Mouse (Mus musculus) midbrain, embryonic 15.5 days (tissue): Measurements from ENCODE around the gene Cd72. TPM values are rescaled to one million over a fixed set of nuclear protein-coding genes. Genes with fewer than 3 reads are reported as not detected.

Source experiments
- ATAC-seq: fragments of 200-750 bp; cut with Nextera tagmentation; replicated peaks from 2 replicates; pipeline ENCODE4 v1.8.0; 2017; ENCODE audit warnings: moderate TSS enrichment
- H3K27ac ChIP-seq: fragments of 300-500 bp; sonication (generic); 2 replicates; pipeline ENCODE4 v1.5.1; 2015; ENCODE audit warnings: mild to moderate bottlenecking, inconsistent platforms
- H3K27me3 ChIP-seq: fragments of 300-500 bp; sonication (generic); replicated peaks from 2 replicates; pipeline ENCODE4 v1.6.1; 2015; ENCODE audit warnings: inconsistent platforms
- H3K36me3 ChIP-seq: fragments of 300-500 bp; sonication (generic); replicated peaks from 2 replicates; pipeline ENCODE4 v1.6.1; 2015; ENCODE audit warnings: inconsistent platforms
- H3K4me1 ChIP-seq: fragments of 300-500 bp; sonication (generic); 2 replicates; pipeline ENCODE4 v1.6.1; 2015; ENCODE audit warnings: inconsistent platforms
- H3K4me2 ChIP-seq: fragments of 300-500 bp; sonication (generic); 2 replicates; pipeline ENCODE4 v1.6.1; 2015; ENCODE audit warnings: inconsistent platforms, mild to moderate bottlenecking, moderate library complexity
- H3K4me3 ChIP-seq: fragments of 300-500 bp; sonication (generic); 2 replicates; pipeline ENCODE4 v1.5.1; 2015; ENCODE audit warnings: mild to moderate bottlenecking, inconsistent platforms
- H3K9ac ChIP-seq: fragments of 300-500 bp; sonication (generic); 2 replicates; pipeline ENCODE4 v1.6.1; 2015; ENCODE audit warnings: mild to moderate bottlenecking, inconsistent platforms
- H3K9me3 ChIP-seq: fragments of 300-500 bp; sonication (generic); 2 replicates; pipeline ENCODE4 v1.6.1; 2016; ENCODE audit warnings: inconsistent platforms
- WGBS: fragments of 180-500 bp; shearing (Covaris S2); methylation state at CpG from one replicate; pipeline ENCODE4 v1.1.7; 2015; ENCODE audit warnings: mixed read lengths; 5-methylcytosine and 5-hydroxymethylcytosine counted together
- polyA plus RNA-seq: library from polyadenylated mRNA; unstranded; fragments of >200 nt; fragmentation: Nextera tagmentation; extraction: Ambion mirVana; gene quantifications from 2 replicates; pipeline ENCODE4 v1.2.1, GENCODE M21; 2015

Gene Cd72
- 6.0 and 6.6 TPM in 2 replicates for polyA plus RNA-seq

GRCm38 (mm10) chr4:43454041-43454836, at the start of gene Cd72:
TSS of gene Cd72 (minus strand) at chr4:43454628.
- no peak within 1 kb of the TSS for H3K9ac ChIP-seq
- no peaks in the 10 kb centered on the region for H3K9me3 ChIP-seq
- no peak within 1 kb of the TSS for H3K27ac ChIP-seq
- peaks cover 10% of the 10 kb centered on the region for H3K4me1 ChIP-seq
- H3K4me3 ChIP-seq, result peak within 1 kb of the TSS; percentile 5; the same call in 1 of the 2 replicates
- H3K27me3 ChIP-seq, result peaks cover 21% of the 10 kb centered on the region
- ATAC-seq, result 0 out of 2 replicates have a peak, but pooled peaks have one; percentile 24
- H3K36me3 ChIP-seq, result no peaks in the 10 kb centered on the region
- H3K4me2 ChIP-seq, result peak within 1 kb of the TSS; percentile 33
- 34% methylated on average over 20 of the region's 20 CpGs for WGBS

GRCm38 (mm10) chr4:43503506-43503905, 49.1 kb upstream of the Cd72 start:
- Histone ChIP-seq H3K9ac (no peak overlapping the region), H3K4me3 (no peak overlapping the region), H3K27ac (no peak overlapping the region), H3K27me3 (peaks cover 9% of the 10 kb centered on the region), H3K9me3 (no peaks in the 10 kb centered on the region), H3K4me1 (peaks cover 18% of the 10 kb centered on the region), H3K4me2 (no peak overlapping the region), H3K36me3 (no peaks in the 10 kb centered on the region)
- ATAC-seq, result no peak
- 82% methylated on average over 6 of the region's 6 CpGs for WGBS

- 66% methylated on average over 2 of the region's 2 CpGs for WGBS
- H3K4me2 ChIP-seq, result no peak overlapping the region
- H3K9me3 ChIP-seq, result no peaks in the 10 kb centered on the region
- no peak overlapping the region for H3K27ac ChIP-seq
- H3K27me3 ChIP-seq, result peaks cover 9% of the 10 kb centered on the region
- H3K4me3 ChIP-seq, result no peak overlapping the region
- no peak for ATAC-seq
- H3K36me3 ChIP-seq, result no peaks in the 10 kb centered on the region
- H3K9ac ChIP-seq, result no peak overlapping the region
- peaks cover 13% of the 10 kb centered on the region for H3K4me1 ChIP-seq
Observed at GRCm38 (mm10) chr4:43503041-43503440, 48.6 kb upstream of the Cd72 start.

GRCm38 (mm10) chr4:43499407-43500333, 45.2 kb upstream of the Cd72 start, which contains the start of gene Arhgef39:
TSS of gene Arhgef39 (minus strand) at chr4:43499695.
- peak within 1 kb of the TSS; percentile 84 for H3K4me2 ChIP-seq
- no peaks in the 10 kb centered on the region for H3K9me3 ChIP-seq
- H3K36me3 ChIP-seq, result no peaks in the 10 kb centered on the region
- H3K27ac ChIP-seq, result no peak within 1 kb of the TSS
- no peaks in the 10 kb centered on the region for H3K27me3 ChIP-seq
- 6% methylated on average over 50 of the region's 50 CpGs for WGBS
- H3K4me3 ChIP-seq, result peak within 1 kb of the TSS; percentile 53
- H3K9ac ChIP-seq, result peak within 1 kb of the TSS; percentile 50
- ATAC-seq, result peak; percentile 87
- peaks cover 23% of the 10 kb centered on the region for H3K4me1 ChIP-seq

DNA sequence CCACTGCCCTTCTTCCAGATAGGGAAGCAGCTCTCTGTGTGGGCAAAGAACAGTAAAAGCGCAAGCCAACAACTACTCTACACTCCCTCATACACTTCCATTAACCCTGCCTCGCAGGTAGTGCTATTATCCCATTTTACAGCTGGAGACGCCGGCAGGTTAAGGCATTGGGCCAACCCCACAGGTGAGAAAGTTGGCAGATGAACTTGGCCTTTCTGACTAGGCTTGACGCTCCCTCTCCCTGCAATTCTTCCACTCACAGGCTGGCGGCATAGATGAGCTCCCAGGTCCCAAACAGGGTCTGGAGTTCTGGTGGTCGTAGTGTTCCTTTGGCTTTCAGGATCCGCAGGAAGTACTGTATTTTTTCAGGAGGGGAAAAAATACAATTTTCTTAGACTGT, 44.6 kb upstream of the Cd72 start:
- Histone ChIP-seq H3K4me3 (peak overlapping the region; percentile 53), H3K9me3 (no peaks in the 10 kb centered on the region), H3K4me1 (peaks cover 30% of the 10 kb centered on the region), H3K4me2 (peak overlapping the region; percentile 84), H3K9ac (0 out of 2 replicates have a peak overlapping the region, but pooled peaks have one; percentile 50), H3K27me3 (no peaks in the 10 kb centered on the region), H3K36me3 (no peaks in the 10 kb centered on the region), H3K27ac (no peak overlapping the region)
- ATAC-seq, result peak; percentile 32; the same call in 1 of the 2 replicates
- 16% methylated on average over 8 of the region's 8 CpGs for whole genome bisulfite sequencing

- no peak for ATAC-seq
- H3K4me1 ChIP-seq, result peaks cover 32% of the 10 kb centered on the region
- no peaks in the 10 kb centered on the region for H3K9me3 ChIP-seq
- no peak overlapping the region for H3K9ac ChIP-seq
- no peak overlapping the region for H3K4me2 ChIP-seq
- no peak overlapping the region for H3K27ac ChIP-seq
- H3K4me3 ChIP-seq, result no peak overlapping the region
- no peaks in the 10 kb centered on the region for H3K36me3 ChIP-seq
- no peaks in the 10 kb centered on the region for H3K27me3 ChIP-seq
- 88% methylated on average over 4 of the region's 4 CpGs for WGBS
Observed at GRCm38 (mm10) chr4:43497946-43498345, 43.5 kb upstream of the Cd72 start.

GRCm38 (mm10) chr4:43497405-43497804, 43.0 kb upstream of the Cd72 start:
- ATAC-seq, result no peak
- H3K27me3 ChIP-seq, result no peaks in the 10 kb centered on the region
- H3K9ac ChIP-seq, result no peak overlapping the region
- no peaks in the 10 kb centered on the region for H3K9me3 ChIP-seq
- H3K36me3 ChIP-seq, result no peaks in the 10 kb centered on the region
- peaks cover 32% of the 10 kb centered on the region for H3K4me1 ChIP-seq
- H3K4me2 ChIP-seq, result no peak overlapping the region
- no peak overlapping the region for H3K4me3 ChIP-seq
- no peak overlapping the region for H3K27ac ChIP-seq
- WGBS, result 96% methylated on average over 8 of the region's 8 CpGs

DNA sequence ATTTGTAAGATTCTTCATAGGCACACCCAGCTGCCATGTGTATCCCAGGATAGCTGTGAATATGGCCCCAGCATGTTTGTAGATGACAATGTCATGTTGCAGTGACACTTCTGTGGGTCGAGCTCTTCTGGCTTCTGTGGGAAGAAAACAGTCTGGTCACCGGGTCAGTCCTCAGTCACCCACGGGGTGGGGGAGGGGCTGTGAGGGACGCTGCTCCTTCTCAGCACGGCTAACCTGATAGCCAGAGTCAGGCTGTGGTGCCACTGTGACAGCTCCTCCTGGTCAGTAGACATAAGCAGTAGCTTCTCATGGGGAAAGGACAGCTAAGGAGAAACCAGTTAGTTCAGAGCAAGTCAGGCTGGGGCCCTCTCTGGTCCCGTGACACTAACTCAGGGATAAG, 42.2 kb upstream of the Cd72 start:
- H3K4me3 ChIP-seq, result no peak overlapping the region
- no peak for ATAC-seq
- H3K27ac ChIP-seq, result no peak overlapping the region
- H3K4me2 ChIP-seq, result no peak overlapping the region
- no peaks in the 10 kb centered on the region for H3K27me3 ChIP-seq
- H3K4me1 ChIP-seq, result peaks cover 34% of the 10 kb centered on the region
- H3K9me3 ChIP-seq, result no peaks in the 10 kb centered on the region
- WGBS, result 46% methylated on average over 6 of the region's 6 CpGs
- H3K9ac ChIP-seq, result no peak overlapping the region
- H3K36me3 ChIP-seq, result no peaks in the 10 kb centered on the region

- H3K27me3 ChIP-seq, result no peaks in the 10 kb centered on the region
- 1% methylated on average over 9 of the region's 9 CpGs for WGBS
- no peaks in the 10 kb centered on the region for H3K36me3 ChIP-seq
- H3K4me3 ChIP-seq, result peak overlapping the region; percentile 84
- peak overlapping the region; percentile 84 for H3K9ac ChIP-seq
- H3K4me1 ChIP-seq, result peaks cover 24% of the 10 kb centered on the region
- no peak for ATAC-seq
- peak overlapping the region; percentile 94 for H3K27ac ChIP-seq
- no peaks in the 10 kb centered on the region for H3K9me3 ChIP-seq
- H3K4me2 ChIP-seq, result peak overlapping the region; percentile 59
Observed at GRCm38 (mm10) chr4:43493846-43494240, 39.4 kb upstream of the Cd72 start.

- no peaks in the 10 kb centered on the region for H3K9me3 ChIP-seq
- no peaks in the 10 kb centered on the region for H3K27me3 ChIP-seq
- peak overlapping the region; percentile 84 for H3K9ac ChIP-seq
- peak overlapping the region; percentile 59 for H3K4me2 ChIP-seq
- WGBS, result under 1% methylated on average over 47 of the region's 47 CpGs
- peak overlapping the region; percentile 94 for H3K27ac ChIP-seq
- H3K4me1 ChIP-seq, result peaks cover 21% of the 10 kb centered on the region
- peak; percentile 93 for ATAC-seq
- peak overlapping the region; percentile 84 for H3K4me3 ChIP-seq
- H3K36me3 ChIP-seq, result no peaks in the 10 kb centered on the region
Observed at GRCm38 (mm10) chr4:43493186-43493845, 38.9 kb upstream of the Cd72 start.

GRCm38 (mm10) chr4:43492821-43493185, 38.4 kb upstream of the Cd72 start, which contains the start of gene Ccdc107:
TSS of gene Ccdc107 (plus strand) at chr4:43492900.
- no peaks in the 10 kb centered on the region for H3K27me3 ChIP-seq
- peak; percentile 98 for ATAC-seq
- peak within 1 kb of the TSS; percentile 84 for H3K9ac ChIP-seq
- H3K27ac ChIP-seq, result peak within 1 kb of the TSS; percentile 94
- H3K36me3 ChIP-seq, result no peaks in the 10 kb centered on the region
- 0% methylated on average over 25 of the region's 25 CpGs for WGBS
- H3K9me3 ChIP-seq, result no peaks in the 10 kb centered on the region
- H3K4me2 ChIP-seq, result peak within 1 kb of the TSS; percentile 59
- H3K4me1 ChIP-seq, result peaks cover 21% of the 10 kb centered on the region
- H3K4me3 ChIP-seq, result peak within 1 kb of the TSS; percentile 84
